Mouse (Mus musculus) CD4-positive, CD25-positive, alpha-beta regulatory T cell, adult 4 months (primary cell): ENCODE results near the gene Whrn. TPM values are rescaled to one million over a fixed set of nuclear protein-coding genes. Genes with fewer than 3 reads are reported as not detected.

Experiments used
- ATAC-seq: one replicate; pipeline ENCODE4 v1.8.0; 2017
- polyA plus RNA-seq, 2 experiments: library from polyadenylated mRNA; unstranded; fragments of 100-300 nt; shearing (Covaris generic); gene quantifications; one replicate each; pipeline ENCODE4 v1.2.1; 2017

The Whrn gene
- polyA plus RNA-seq, 2 experiments from 2014 or later, result 3.4 to 4.0 TPM

- no peak for ATAC-seq
Observed at GRCm38 (mm10) chr4:63405683-63406082, 90.1 kb downstream of the Whrn start.

GRCm38 (mm10) chr4:63405051-63405450 lies 90.7 kb downstream of the Whrn start:
- peak; percentile 19 for ATAC-seq

GRCm38 (mm10) chr4:63404205-63404604 lies 91.6 kb downstream of the Whrn start:
- peak; percentile 60 for ATAC-seq

- ATAC-seq, result peak; percentile 42
Observed at GRCm38 (mm10) chr4:63403040-63403959, 92.5 kb downstream of the Whrn start, which contains the start of gene Akna. TSS of gene Akna (minus strand) at chr4:63403354.

GRCm38 (mm10) chr4:63402558-63402957 lies 93.2 kb downstream of the Whrn start:
- no peak for ATAC-seq

- ATAC-seq, result no peak
Observed at GRCm38 (mm10) chr4:63402056-63402455, 93.7 kb downstream of the Whrn start.

- no peak for ATAC-seq
Observed at GRCm38 (mm10) chr4:63401620-63402019, 94.2 kb downstream of the Whrn start.

- ATAC-seq, result peak; percentile 13
Observed at GRCm38 (mm10) chr4:63400541-63401306, 95.1 kb downstream of the Whrn start.

GRCm38 (mm10) chr4:63399691-63400270 lies 96.0 kb downstream of the Whrn start:
- no peak for ATAC-seq

GRCm38 (mm10) chr4:63398854-63399609 lies 96.8 kb downstream of the Whrn start:
- peak; percentile 53 for ATAC-seq

GRCm38 (mm10) chr4:63397981-63398537 lies 97.7 kb downstream of the Whrn start:
- no peak for ATAC-seq

- ATAC-seq, result peak; percentile 78
Observed at GRCm38 (mm10) chr4:63391322-63391721, 104.5 kb downstream of the Whrn start.

- ATAC-seq, result no peak
Observed at GRCm38 (mm10) chr4:63389887-63390528, 105.8 kb downstream of the Whrn start.

GRCm38 (mm10) chr4:63389121-63389886 lies 106.5 kb downstream of the Whrn start:
- ATAC-seq, result peak; percentile 42

- ATAC-seq, result no peak
Observed at GRCm38 (mm10) chr4:63388029-63388428, 107.8 kb downstream of the Whrn start.

- ATAC-seq, result peak; percentile 83
Observed at GRCm38 (mm10) chr4:63385784-63386183, 110.0 kb downstream of the Whrn start.

- ATAC-seq, result peak; percentile 7
Observed at GRCm38 (mm10) chr4:63385253-63385652, 110.5 kb downstream of the Whrn start.

GRCm38 (mm10) chr4:63384262-63384661 lies 111.5 kb downstream of the Whrn start:
- no peak for ATAC-seq

GRCm38 (mm10) chr4:63383474-63383873 lies 112.3 kb downstream of the Whrn start:
- no peak for ATAC-seq

GRCm38 (mm10) chr4:63382676-63383369 lies 113.0 kb downstream of the Whrn start:
- ATAC-seq, result no peak
